9 mouse cellular contexts compared by ENCODE assay signal in the genomic region with DNA sequence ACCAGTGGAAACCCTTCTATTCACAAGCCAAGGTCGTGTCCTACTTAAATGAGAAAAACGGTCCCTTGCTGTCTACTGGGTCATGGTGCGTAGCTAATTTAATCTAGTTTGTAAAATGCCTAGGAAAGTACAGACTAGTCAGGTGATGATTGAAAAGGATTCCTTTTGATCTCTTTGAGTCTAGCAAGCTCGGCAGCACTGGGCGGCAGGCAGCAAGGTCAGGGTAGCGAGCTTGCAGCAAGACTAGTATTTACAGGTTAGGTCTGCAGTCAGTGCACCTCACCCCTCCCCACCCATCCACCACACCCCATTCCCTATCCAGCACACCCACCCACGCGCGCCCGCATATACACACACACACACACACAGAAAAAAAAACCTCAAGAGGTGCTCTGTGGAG. TPM values are rescaled to one million over a fixed set of nuclear protein-coding genes. Genes with fewer than 3 reads are reported as not detected.
DNase-seq lines count a peak whose midpoint lies in the region; ATAC-seq and TF ChIP-seq lines count a peak whose summit lies in the region.
"Had no signal": no experiment of that assay in that cellular context is flagged by ENCODE, and none has a peak within 500 bp of the region (broad histone marks: within the 10 kb centered on the region; RNA-seq: fewer than 3 reads in every experiment).

No protein-coding gene starts in this region.

- no peaks in the 10 kb centered on the region for H3K36me3 ChIP-seq in embryonic facial prominence, embryonic 14.5 days (ENCODE audit: control insufficient read depth, insufficient read depth, low read length)
- H3K36me3 ChIP-seq in neural tube, embryonic 14.5 days (ENCODE audit: control insufficient read depth, insufficient read depth, low read length), result no peaks in the 10 kb centered on the region

- DNase-seq in left cerebral cortex, adult 2 months (ENCODE audit: extremely low spot score in 1 of 2, low spot score in 2 of 2), result no peak
- DNase-seq in left cerebral cortex, adult 18-20 months (ENCODE audit: low spot score in 2 of 2), result no peak
- no peak for DNase-seq in embryonic facial prominence, embryonic 14.5 days (ENCODE audit: low spot score)
- peak; percentile 71 for DNase-seq in kidney, adult 9 months
- no peak for DNase-seq in left cerebral cortex, postnatal 10 days (ENCODE audit: extremely low spot score in 1 of 2, low spot score in 2 of 2)
- no peak for DNase-seq in right cerebral cortex, postnatal 14 days

- no peak for TF ChIP-seq CTCF in left cerebral cortex, adult 2 months (IDR thresholded peaks at IDR 0.05)

- peak overlapping the region; percentile 80; the same call in 1 of the 2 replicates for H3K4me2 ChIP-seq in embryonic facial prominence, embryonic 14.5 days (ENCODE audit: low read depth, low read length)
- H3K4me2 ChIP-seq in neural tube, embryonic 14.5 days (ENCODE audit: low read depth, low read length), result peak overlapping the region; percentile 86; the same call in 1 of the 2 replicates

- no peaks in the 10 kb centered on the region for H3K27me3 ChIP-seq in embryonic facial prominence, embryonic 14.5 days (replicated peaks; ENCODE audit: control insufficient read depth, insufficient read depth, low read length)
- H3K27me3 ChIP-seq in neural tube, embryonic 14.5 days (ENCODE audit: control insufficient read depth, insufficient read depth, low read length), result no peaks in the 10 kb centered on the region

- ATAC-seq in embryonic facial prominence, embryonic 14.5 days (ENCODE audit: low read depth), result no peak
- no peak for ATAC-seq in neural tube, embryonic 14.5 days (ENCODE audit: low read depth)

- no peak overlapping the region for H3K9ac ChIP-seq in embryonic facial prominence, embryonic 14.5 days (ENCODE audit: low read depth, low read length)
- H3K9ac ChIP-seq in neural tube, embryonic 14.5 days (replicated peaks; ENCODE audit: low read depth, low read length), result no peak overlapping the region

- H3K27ac ChIP-seq in left cerebral cortex, adult 2 months, result peak overlapping the region; percentile 91
- H3K27ac ChIP-seq in embryonic facial prominence, embryonic 14.5 days (replicated peaks; ENCODE audit: low read depth, low read length), result no peak overlapping the region
- H3K27ac ChIP-seq in neural tube, embryonic 14.5 days (ENCODE audit: low read depth, low read length), result no peak overlapping the region

- H3K4me1 ChIP-seq in embryonic facial prominence, embryonic 14.5 days (ENCODE audit: control insufficient read depth, insufficient read depth, low read length), result peaks cover 25% of the 10 kb centered on the region
- 0 out of 2 replicates have a peak, but pooled peaks cover 6% of the 10 kb centered on the region for H3K4me1 ChIP-seq in neural tube, embryonic 14.5 days (ENCODE audit: control insufficient read depth, insufficient read depth, low read length)

- no peaks in the 10 kb centered on the region for H3K9me3 ChIP-seq in embryonic facial prominence, embryonic 14.5 days (ENCODE audit: control insufficient read depth, low read length)
- no peaks in the 10 kb centered on the region for H3K9me3 ChIP-seq in neural tube, embryonic 14.5 days (ENCODE audit: control insufficient read depth, low read length)

- intact Hi-C loops in left cerebral cortex, adult 2 months (cut with DNase I), result no loop called here
- intact Hi-C loops in left cerebral cortex, postnatal 10 days (cut with DNase I), result no loop called here

- peak overlapping the region; percentile 48 for H3K4me3 ChIP-seq in left cerebral cortex, adult 2 months
- H3K4me3 ChIP-seq in embryonic facial prominence, embryonic 14.5 days (ENCODE audit: low read depth, low read length), result no peak overlapping the region
- no peak overlapping the region for H3K4me3 ChIP-seq in neural tube, embryonic 14.5 days (ENCODE audit: low read depth, low read length)

- WGBS in embryonic facial prominence, embryonic 14.5 days, result 58% methylated on average over 10 of the region's 10 CpGs
- 64% methylated on average over 10 of the region's 10 CpGs for WGBS in neural tube, embryonic 14.5 days

RNA-seq across cellular contexts. Expression of gene Katnal1, which starts 31.1 kb away (rescaled TPM):
- total RNA-seq in left cerebral cortex, adult 2 months (2021), result 10 to 100 TPM; 76.6 to 78.1 TPM
- total RNA-seq in left cerebral cortex, adult 18-20 months (2021), result 10 to 100 TPM; 75.2 to 78.2 TPM
- polyA plus RNA-seq in embryonic facial prominence, embryonic 14.5 days (2014; fragmentation: Nextera tagmentation; extraction: Ambion mirVana), result 13.8 and 14.4 TPM in 2 replicates
- 42.3 and 44.5 TPM in 2 replicates for polyA plus RNA-seq in neural tube, embryonic 14.5 days (2014; fragmentation: Nextera tagmentation; extraction: Ambion mirVana)
- 10 to 100 TPM; 45.2 to 51.4 TPM for total RNA-seq in left cerebral cortex, postnatal 10 days (2021)

RNA-seq across cellular contexts. Expression of gene Gm42791, which starts 34.7 kb away (rescaled TPM):
- 10 to 100 TPM; 34.0 to 39.1 TPM for total RNA-seq in left cerebral cortex, adult 2 months (2021)
- total RNA-seq in left cerebral cortex, adult 18-20 months (2021), result 10 to 100 TPM; 31.6 to 40.1 TPM
- polyA plus RNA-seq in embryonic facial prominence, embryonic 14.5 days (2014; fragmentation: Nextera tagmentation; extraction: Ambion mirVana), result 2.2 TPM in 1 of 2 replicates, not detected in the other
- polyA plus RNA-seq in neural tube, embryonic 14.5 days (2014; fragmentation: Nextera tagmentation; extraction: Ambion mirVana), result not detected in 2 replicates
- 10 to 100 TPM in 1 of 2 experiments, 1 to 10 TPM in 1; 6.0 to 18.1 TPM for total RNA-seq in left cerebral cortex, postnatal 10 days (2021)
- polyA plus RNA-seq: brain, embryonic 14.5 days; large intestine, adult 2 months had no signal
